Mouse (Mus musculus) embryonic facial prominence, embryonic 15.5 days (tissue): ENCODE results near the gene Slc22a17. TPM values are rescaled to one million over a fixed set of nuclear protein-coding genes. Genes with fewer than 3 reads are reported as not detected.

Source experiments
- ATAC-seq: fragments of 200-750 bp; cut with Nextera tagmentation; 2 replicates; pipeline ENCODE4 v1.8.0; 2017; ENCODE audit warnings: low read depth, moderate TSS enrichment; ENCODE audit not compliant: insufficient number of reproducible peaks, low FRiP score, low TSS enrichment
- H3K27ac ChIP-seq: fragments of 300-500 bp; sonication (generic); replicated peaks from 2 replicates; pipeline ENCODE4 v1.5.1; 2015; ENCODE audit warnings: mild to moderate bottlenecking, inconsistent platforms
- H3K27me3 ChIP-seq: fragments of 300-500 bp; sonication (generic); 2 replicates; pipeline ENCODE4 v1.6.1; 2015; ENCODE audit warnings: inconsistent platforms
- H3K36me3 ChIP-seq: fragments of 300-500 bp; sonication (generic); 2 replicates; pipeline ENCODE4 v1.6.1; 2015; ENCODE audit warnings: mild to moderate bottlenecking, inconsistent platforms
- H3K4me1 ChIP-seq: fragments of 300-500 bp; sonication (generic); 2 replicates; pipeline ENCODE4 v1.6.1; 2015; ENCODE audit warnings: inconsistent platforms
- H3K4me2 ChIP-seq: fragments of 300-500 bp; sonication (generic); replicated peaks from 2 replicates; pipeline ENCODE4 v1.6.1; 2015; ENCODE audit warnings: mild to moderate bottlenecking, inconsistent platforms
- H3K4me3 ChIP-seq: fragments of 300-500 bp; sonication (generic); replicated peaks from 2 replicates; pipeline ENCODE4 v1.5.1; 2015; ENCODE audit warnings: mild to moderate bottlenecking, inconsistent platforms
- H3K9ac ChIP-seq: fragments of 300-500 bp; sonication (generic); 2 replicates; pipeline ENCODE4 v1.6.1; 2015; ENCODE audit warnings: inconsistent platforms
- H3K9me3 ChIP-seq: fragments of 300-500 bp; sonication (generic); replicated peaks from 2 replicates; pipeline ENCODE4 v1.6.1; 2016; ENCODE audit warnings: inconsistent platforms
- WGBS: fragments of 180-500 bp; shearing (Covaris S2); methylation state at CpG from one replicate; pipeline ENCODE4 v1.1.7; 2015; 5-methylcytosine and 5-hydroxymethylcytosine counted together
- polyA plus RNA-seq: library from polyadenylated mRNA; unstranded; fragments of >200 nt; fragmentation: Nextera tagmentation; extraction: Ambion mirVana; gene quantifications from 2 replicates; pipeline ENCODE4 v1.2.1, GENCODE M21; 2015

Gene Slc22a17
- polyA plus RNA-seq, 1 experiment from 2014 or later: 93.6 TPM

DNA sequence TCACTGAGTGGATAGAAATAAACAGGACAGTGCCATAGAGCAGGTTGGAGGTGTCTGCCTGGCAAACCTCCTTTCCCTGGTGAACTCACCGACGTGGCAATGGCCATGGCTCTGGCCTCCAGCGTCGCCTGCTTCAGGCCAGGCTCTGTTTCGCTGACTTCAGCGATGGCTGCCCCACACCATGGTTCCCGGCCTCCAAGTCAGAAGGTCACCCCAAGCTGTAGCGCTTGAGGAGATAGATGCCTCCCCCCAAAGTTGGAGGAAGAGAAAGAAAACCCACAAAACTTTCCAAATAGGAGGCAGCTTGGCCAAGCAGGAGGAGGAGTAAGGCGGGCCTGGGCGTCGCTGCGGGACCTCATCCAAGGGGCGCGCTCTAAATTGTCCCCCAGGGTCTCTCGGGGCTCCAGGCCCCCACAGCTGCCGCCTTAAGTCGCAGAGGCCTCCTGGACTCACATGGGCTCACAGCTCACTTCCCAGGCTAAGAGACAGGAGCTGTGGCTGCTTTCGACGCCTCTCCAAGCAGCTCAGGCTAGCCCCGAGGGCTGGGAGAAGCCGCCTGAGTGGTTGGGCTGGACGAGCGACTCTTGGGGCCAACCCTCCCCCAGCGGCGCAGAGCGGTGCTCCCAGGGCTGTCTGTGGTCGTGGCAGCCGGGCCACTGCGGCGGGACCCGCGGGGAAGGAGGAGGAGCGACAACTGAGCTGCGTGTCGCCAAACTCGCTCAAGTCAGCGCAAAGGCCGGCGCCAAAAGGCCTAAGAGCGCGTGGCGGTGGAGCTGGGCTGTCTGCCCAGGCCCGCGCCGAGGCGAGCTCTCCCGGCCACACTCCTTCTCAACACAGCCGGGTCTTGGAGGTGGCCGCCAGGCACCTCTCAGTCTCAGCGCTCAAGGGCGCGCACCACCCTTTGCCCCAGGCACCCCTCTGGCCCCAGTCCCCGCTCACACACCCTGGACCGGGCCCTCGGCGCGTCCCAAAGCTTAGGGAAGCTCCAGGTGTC lies 12.7 kb upstream of the Slc22a17 start, which contains the start of gene Efs:
Gene Efs (minus strand): TSS at position 778 of the 994 bp plus-strand sequence.
- Histone ChIP-seq H3K36me3 (peaks cover 23% of the 10 kb centered on the region), H3K27ac (peak within 1 kb of the TSS; percentile 98), H3K9ac (peak within 1 kb of the TSS; percentile 94), H3K4me2 (peak within 1 kb of the TSS; percentile 61), H3K4me3 (peak within 1 kb of the TSS; percentile 62), H3K9me3 (no peaks in the 10 kb centered on the region), H3K4me1 (peaks cover 52% of the 10 kb centered on the region), H3K27me3 (no peaks in the 10 kb centered on the region)
- peak; percentile 70 for ATAC-seq
- WGBS: 1% methylated on average over 51 of the region's 57 CpGs

DNA sequence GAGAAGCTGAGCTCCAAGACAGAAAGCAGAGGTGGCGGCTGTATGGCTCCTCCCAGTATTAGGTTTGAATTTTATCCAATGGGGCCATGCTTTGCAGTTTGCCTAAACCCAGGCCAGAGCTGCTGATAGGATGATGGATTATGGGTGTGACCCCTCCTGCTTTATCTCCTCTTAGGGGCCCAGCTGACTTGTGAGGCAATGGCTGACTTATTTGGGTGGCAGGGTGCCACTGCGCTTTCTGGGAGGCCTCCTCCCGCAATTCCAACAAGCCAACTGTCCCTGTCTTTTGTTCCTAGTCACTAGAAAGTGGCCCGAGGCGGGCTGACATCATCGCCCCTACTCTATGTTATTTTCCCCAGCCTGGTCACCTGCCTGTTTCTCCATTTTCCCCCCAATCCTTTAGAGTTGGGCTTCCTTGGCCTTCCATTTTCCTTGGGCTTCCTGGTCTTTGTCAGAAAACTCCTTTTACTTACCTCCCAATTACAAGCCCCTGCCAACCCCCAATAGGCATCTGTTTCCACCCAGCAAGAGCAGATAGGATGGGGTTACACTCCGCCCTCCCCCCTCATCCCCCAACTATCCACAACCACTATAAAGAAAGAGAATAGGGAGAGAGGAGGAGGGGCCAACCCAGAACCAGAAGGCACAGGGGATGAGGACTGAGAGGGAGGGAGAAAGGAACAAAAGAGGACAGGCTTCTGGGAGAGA lies 11.9 kb upstream of the Slc22a17 start:
- 8% methylated on average over 7 of the region's 7 CpGs for WGBS
- Histone ChIP-seq H3K4me2 (peak overlapping the region; percentile 61), H3K36me3 (peaks cover 32% of the 10 kb centered on the region), H3K9me3 (no peaks in the 10 kb centered on the region), H3K9ac (peak overlapping the region; percentile 94), H3K27ac (peak overlapping the region; percentile 98), H3K4me3 (peak overlapping the region; percentile 62), H3K27me3 (no peaks in the 10 kb centered on the region), H3K4me1 (peaks cover 46% of the 10 kb centered on the region)
- ATAC-seq: peak; percentile 64

DNA sequence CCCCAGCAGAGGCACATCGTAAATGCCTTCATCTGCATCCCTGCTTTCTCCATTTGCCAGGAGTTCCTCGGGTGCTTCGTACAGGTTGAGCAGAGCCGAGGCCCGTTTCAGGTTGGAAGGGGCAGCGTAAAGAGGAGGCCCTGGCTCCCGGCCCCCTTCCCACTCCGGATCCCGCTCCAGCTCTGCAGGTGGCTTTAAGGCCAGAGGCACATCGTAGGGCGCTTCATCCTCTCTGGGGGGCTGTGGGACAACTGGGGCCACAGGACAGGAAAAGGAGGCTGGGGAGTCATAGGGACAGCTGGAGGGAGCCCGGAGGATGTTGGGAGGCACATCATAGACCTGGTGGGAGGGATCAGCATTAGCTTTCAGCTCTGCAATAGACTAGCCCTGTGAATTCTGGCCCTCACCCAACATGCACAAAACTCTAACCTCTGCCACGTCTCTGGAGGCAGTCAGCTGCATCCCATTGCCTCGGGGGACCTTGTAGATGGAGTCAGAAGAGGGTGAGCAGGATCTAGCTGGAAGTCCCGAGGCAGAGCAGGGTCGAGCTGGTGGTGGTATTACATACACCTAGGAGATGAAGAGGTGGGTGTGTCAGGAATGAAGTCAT lies 7.2 kb upstream of the Slc22a17 start:
- Histone ChIP-seq H3K9me3 (no peaks in the 10 kb centered on the region), H3K4me2 (no peak overlapping the region), H3K27ac (no peak overlapping the region), H3K36me3 (peaks cover 77% of the 10 kb centered on the region), H3K4me3 (no peak overlapping the region), H3K27me3 (no peaks in the 10 kb centered on the region), H3K4me1 (peaks cover 16% of the 10 kb centered on the region), H3K9ac (no peak overlapping the region)
- no peak for ATAC-seq
- WGBS: 90% methylated on average over 16 of the region's 16 CpGs

DNA sequence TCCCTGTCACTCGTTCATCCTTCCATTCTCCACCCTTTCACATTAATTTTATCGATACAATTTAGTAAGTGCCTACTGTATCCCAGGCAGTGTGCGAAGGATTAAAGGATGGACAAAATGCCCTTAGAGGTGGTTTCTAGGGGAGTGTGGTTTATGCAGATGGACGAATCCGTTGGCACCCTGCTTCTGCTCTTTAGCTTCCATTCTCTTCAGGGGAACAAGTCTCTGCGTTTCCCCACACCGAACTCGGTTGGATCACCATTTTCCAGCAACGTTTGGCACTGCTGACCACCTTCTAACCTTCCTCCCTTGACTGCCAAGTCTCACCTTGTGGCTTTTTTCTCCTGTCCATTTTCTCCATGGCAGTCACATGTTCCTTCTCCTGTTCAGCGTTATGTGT lies 411 bp upstream of the Slc22a17 start:
- no peaks in the 10 kb centered on the region for H3K9me3 ChIP-seq
- peaks cover 29% of the 10 kb centered on the region for H3K4me1 ChIP-seq
- no peak for ATAC-seq
- peak overlapping the region; percentile 92 for H3K4me3 ChIP-seq
- H3K9ac ChIP-seq: peak overlapping the region; percentile 94
- H3K36me3 ChIP-seq: peaks cover 47% of the 10 kb centered on the region
- WGBS: 13% methylated on average over 10 of the region's 10 CpGs
- no peaks in the 10 kb centered on the region for H3K27me3 ChIP-seq
- peak overlapping the region; percentile 88 for H3K4me2 ChIP-seq
- peak overlapping the region; percentile 91 for H3K27ac ChIP-seq

DNA sequence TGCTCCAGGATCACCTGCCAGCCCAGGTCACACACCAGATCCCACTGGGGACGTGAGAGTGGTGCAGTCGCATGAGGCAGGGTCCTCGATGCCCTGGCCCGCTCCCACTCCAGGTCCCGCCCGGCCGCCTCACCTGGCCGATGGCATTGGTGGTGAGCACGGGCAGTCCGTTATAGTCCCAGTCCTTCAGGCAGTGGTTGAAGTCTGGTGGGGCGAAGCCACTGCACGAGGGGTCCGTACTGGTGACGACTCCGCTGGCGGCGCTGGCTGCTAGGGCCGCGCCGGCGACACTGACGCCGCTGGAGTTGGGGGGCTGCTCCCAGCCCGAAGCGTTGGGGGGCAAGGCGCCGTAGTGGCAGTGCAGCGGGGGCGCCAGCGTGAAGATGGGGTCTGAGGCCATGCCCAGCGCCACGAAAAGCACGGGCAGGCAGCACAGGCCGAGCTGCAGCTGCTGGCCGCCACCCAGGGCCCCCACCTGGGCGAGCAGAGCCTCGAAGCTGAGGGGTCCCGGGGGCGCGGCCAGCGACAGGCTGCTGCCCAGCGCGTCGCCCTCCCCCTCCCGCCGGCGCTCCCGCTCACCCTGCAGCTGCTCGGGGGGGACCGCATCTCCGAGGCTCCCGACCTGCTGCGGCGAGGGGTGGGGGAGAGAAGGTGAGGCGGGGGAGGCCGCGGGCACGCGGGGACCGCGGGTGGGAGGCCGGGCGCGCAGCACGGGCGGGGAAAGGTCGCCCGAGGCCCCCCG lies 652 bp downstream of the Slc22a17 start:
- H3K4me3 ChIP-seq: peak overlapping the region; percentile 92
- peaks cover 29% of the 10 kb centered on the region for H3K4me1 ChIP-seq
- H3K36me3 ChIP-seq: peaks cover 47% of the 10 kb centered on the region
- WGBS: 2% methylated on average over 39 of the region's 69 CpGs
- peak overlapping the region; percentile 88 for H3K4me2 ChIP-seq
- ATAC-seq: peak; percentile 36
- H3K27ac ChIP-seq: peak overlapping the region; percentile 91
- H3K9me3 ChIP-seq: no peaks in the 10 kb centered on the region
- H3K27me3 ChIP-seq: no peaks in the 10 kb centered on the region
- H3K9ac ChIP-seq: peak overlapping the region; percentile 94

DNA sequence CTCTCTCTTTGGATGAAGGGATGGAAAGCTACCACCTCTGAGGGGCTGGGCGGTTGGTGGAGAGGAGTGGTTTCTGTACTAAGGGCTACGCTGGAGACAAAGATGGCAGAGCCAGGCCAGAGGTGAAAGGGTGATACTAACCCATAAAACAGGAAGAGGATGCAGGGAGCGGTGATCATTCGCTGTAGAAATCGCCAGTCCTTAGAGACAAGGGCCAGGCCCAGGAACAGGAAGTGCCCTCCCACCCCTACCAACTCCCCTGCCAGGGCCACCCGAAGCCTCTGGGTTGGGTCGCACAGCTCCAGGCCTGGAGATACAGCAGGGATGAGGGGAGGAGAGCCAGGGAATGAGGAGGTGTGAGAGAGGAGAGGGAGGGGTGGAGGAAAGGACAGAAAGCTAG lies 4.2 kb downstream of the Slc22a17 start:
- Histone ChIP-seq H3K27ac (no peak overlapping the region), H3K27me3 (no peaks in the 10 kb centered on the region), H3K4me1 (peaks cover 24% of the 10 kb centered on the region), H3K36me3 (peaks cover 50% of the 10 kb centered on the region), H3K9me3 (no peaks in the 10 kb centered on the region), H3K9ac (no peak overlapping the region), H3K4me3 (no peak overlapping the region), H3K4me2 (no peak overlapping the region)
- ATAC-seq: no peak
- 75% methylated on average over 7 of the region's 7 CpGs for WGBS

DNA sequence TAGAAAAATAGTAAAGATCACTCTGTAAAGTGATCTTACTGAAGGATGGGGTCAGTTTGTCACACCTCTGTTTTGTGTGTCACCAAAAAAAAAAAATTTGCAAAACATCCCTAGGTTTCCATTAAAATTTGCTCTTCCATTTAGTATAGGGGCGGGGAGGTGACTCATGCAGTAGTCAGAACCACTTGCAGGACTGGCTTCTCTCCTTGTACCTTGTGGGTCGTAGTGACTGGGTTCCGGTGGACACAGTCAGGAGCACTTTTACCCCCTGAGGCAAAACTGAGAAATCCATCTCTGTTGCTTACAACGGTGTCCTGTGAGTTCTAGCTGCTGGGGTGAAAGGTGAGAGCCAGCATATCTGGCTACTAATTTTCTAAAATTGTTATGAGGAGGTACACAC lies 9.3 kb downstream of the Slc22a17 start:
- H3K9me3 ChIP-seq: no peaks in the 10 kb centered on the region
- no peaks in the 10 kb centered on the region; the same call in 1 of the 2 replicates for H3K4me1 ChIP-seq
- H3K27me3 ChIP-seq: no peaks in the 10 kb centered on the region
- H3K36me3 ChIP-seq: peaks cover 46% of the 10 kb centered on the region
- no peak overlapping the region for H3K4me3 ChIP-seq
- WGBS: 71% methylated on average over 4 of the region's 4 CpGs
- H3K9ac ChIP-seq: no peak overlapping the region
- no peak overlapping the region for H3K4me2 ChIP-seq
- H3K27ac ChIP-seq: no peak overlapping the region
- ATAC-seq: no peak

DNA sequence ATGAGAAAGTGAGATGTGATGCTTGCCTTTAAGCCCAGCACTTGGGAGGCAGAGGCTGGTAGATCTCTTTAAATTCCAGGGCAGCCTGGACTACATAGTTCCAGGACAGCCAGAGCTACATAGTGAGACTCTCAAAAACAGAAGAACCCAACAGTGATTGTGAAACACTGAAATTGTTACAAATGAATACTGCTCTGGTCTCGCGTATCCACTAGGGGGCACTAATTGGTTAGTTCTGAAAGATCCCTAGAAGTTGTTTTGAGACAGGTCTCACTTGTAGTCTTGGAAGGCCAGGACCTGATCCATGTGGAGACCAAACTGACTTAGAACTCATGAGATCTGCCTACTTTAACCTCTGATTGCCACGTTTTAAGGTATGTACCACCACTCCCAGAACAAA lies 12.5 kb downstream of the Slc22a17 start:
- Histone ChIP-seq H3K9ac (no peak overlapping the region), H3K4me2 (no peak overlapping the region), H3K4me3 (no peak overlapping the region), H3K4me1 (peaks cover 12% of the 10 kb centered on the region), H3K9me3 (no peaks in the 10 kb centered on the region), H3K36me3 (peaks cover 45% of the 10 kb centered on the region), H3K27me3 (no peaks in the 10 kb centered on the region), H3K27ac (peak overlapping the region; percentile 58; the same call in 1 of the 2 replicates)
- ATAC-seq: peak; percentile 70; the same call in 1 of the 2 replicates
- WGBS: under 1% methylated on average over 3 of the region's 3 CpGs

DNA sequence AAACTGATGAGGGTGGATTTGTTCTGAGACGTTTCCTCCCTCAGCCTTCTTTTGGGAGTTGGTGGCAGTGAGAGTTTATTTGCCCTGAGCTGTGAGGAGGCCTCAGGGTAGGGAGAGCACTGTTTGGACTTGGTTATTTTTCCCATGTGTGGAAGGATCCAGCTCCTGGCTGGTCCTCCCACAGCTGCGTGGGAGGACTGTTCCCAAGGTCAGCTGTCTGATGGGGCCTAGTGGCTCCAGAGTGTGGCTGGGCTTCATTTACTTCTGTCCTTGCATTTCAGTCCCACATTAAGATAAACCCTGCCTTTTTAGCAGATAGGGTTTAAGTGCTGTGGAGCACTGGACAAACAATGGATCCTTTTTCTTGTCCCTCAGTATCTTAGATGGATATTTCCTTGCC lies 15.5 kb downstream of the Slc22a17 start:
- H3K27ac ChIP-seq: peak overlapping the region; percentile 39; the same call in 1 of the 2 replicates
- no peak overlapping the region for H3K4me3 ChIP-seq
- ATAC-seq: no peak
- WGBS: 50% methylated on average over 2 of the region's 2 CpGs
- no peak overlapping the region for H3K9ac ChIP-seq
- H3K4me2 ChIP-seq: no peak overlapping the region
- H3K9me3 ChIP-seq: no peaks in the 10 kb centered on the region
- peaks cover 22% of the 10 kb centered on the region for H3K4me1 ChIP-seq
- H3K27me3 ChIP-seq: no peaks in the 10 kb centered on the region
- peaks cover 30% of the 10 kb centered on the region for H3K36me3 ChIP-seq

DNA sequence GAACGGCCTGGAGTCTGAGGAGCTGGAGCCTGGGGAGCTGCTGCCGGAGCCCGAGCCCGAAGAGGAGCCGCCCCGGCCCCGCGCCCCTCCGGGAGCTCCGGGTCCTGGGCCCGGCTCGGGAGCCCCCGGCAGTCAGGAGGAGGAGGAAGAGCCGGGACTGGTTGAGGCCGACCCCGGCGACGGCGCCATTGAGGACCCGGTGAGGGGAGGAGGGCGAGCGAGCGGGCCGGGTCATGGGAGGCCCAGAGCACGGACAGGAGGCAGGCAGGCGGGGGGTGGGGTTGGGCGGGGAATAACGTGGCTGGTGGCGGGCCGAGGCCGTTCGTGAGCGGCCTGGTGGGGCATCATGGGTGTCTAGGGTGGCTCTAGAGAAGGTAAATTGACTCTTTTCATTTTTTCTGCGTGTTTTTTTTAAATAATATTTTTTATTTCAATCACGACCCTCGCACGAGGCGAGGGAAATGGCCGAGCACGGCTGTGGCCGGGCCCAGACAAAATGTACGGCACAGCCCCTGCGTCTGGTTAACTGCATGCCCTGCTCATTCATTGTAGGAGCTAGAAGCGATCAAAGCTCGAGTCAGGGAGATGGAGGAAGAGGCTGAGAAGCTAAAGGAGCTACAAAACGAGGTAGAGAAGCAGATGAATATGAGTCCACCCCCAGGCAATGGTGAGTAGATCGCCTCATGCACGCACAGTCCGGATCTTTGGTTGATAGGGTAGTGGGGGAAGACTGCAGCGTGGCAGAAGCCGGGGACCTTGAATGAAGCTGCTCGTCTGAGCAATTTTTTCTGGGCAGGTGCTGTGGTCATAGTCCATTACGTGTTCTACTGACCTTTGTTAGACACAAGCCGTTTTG lies 18.4 kb downstream of the Slc22a17 start:
- WGBS: under 1% methylated on average over 53 of the region's 54 CpGs
- H3K4me2 ChIP-seq: peak overlapping the region; percentile 58
- H3K27ac ChIP-seq: peak overlapping the region; percentile 90
- ATAC-seq: peak; percentile 77
- H3K4me1 ChIP-seq: peaks cover 22% of the 10 kb centered on the region
- no peaks in the 10 kb centered on the region for H3K27me3 ChIP-seq
- peak overlapping the region; percentile 94 for H3K4me3 ChIP-seq
- H3K9me3 ChIP-seq: no peaks in the 10 kb centered on the region
- H3K9ac ChIP-seq: peak overlapping the region; percentile 97
- peaks cover 30% of the 10 kb centered on the region for H3K36me3 ChIP-seq
